Mouse (Mus musculus) liver, adult 10 weeks (tissue): ENCODE results near the gene March5. TPM values are rescaled to one million over a fixed set of nuclear protein-coding genes. Genes with fewer than 3 reads are reported as not detected.

Source experiments
- polyA plus RNA-seq: library from polyadenylated mRNA; stranded (reverse); fragments of 350-450 nt; fragmentation: Illumina TruSeq; extraction: RNeasy Lipid Tissue Mini Kit (QIAGEN cat#74804); gene quantifications from one replicate; pipeline ENCODE4 v1.2.3, GENCODE M21; 2014; ENCODE audit warnings: low read depth, low replicate concordance

March5 gene
- 171 TPM for polyA plus RNA-seq

GRCm38 (mm10) chr19:37207303-37208175, at the start of gene March5:
March5 (plus strand) TSS chr19:37207543.

DNA sequence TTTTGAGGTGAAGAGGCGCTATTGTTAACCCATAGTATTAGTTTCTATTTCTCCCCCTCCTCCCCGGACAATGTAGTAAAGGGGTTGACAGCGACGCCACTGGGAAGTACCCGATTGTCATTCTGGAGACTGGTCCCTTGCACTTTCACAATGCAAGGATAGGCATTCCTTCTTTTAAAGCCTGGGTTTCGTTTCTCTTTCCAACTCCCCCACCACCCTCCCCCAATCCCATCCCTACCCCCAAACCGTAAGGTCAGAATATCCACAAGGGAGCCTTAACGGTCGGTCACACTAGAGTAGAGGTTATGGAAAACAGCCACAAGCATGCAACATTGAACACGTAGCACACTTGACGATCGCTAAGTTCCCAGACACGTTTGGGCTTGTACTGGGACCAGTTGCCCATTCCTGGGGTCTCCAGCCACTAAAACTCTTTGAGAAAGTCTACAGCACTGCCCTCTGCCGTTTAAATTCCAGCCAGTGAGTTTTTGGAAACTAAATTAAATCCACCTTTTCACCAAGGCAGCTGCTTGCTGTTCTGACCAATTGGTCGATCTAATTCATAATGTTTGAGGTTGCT, 923 bp downstream of the March5 start, which contains the start of gene Cpeb3:
Gene Cpeb3 (minus strand): TSS at position 426 of the 580 bp plus-strand sequence.

Other genes starting within 250 kb of the March5 start
- 7.5 TPM for gene Cpeb3, start 1.1 kb downstream of the March5 start, polyA plus RNA-seq
- 53.4 TPM for gene Ide, start 130.3 kb downstream of the March5 start, polyA plus RNA-seq
- gene Kif11, start 168.9 kb downstream of the March5 start, polyA plus RNA-seq = 0.72 TPM
- 162 TPM for gene Hhex, start 227.3 kb downstream of the March5 start, polyA plus RNA-seq